Mouse (Mus musculus): ENCODE results near the gene Prpf4b.
"Not testable (repeated sequence)": the region's sequence is repeated elsewhere in the genome, so short reads cannot be mapped to it uniquely, and the experiment has no call there.

The Prpf4b gene

DNA sequence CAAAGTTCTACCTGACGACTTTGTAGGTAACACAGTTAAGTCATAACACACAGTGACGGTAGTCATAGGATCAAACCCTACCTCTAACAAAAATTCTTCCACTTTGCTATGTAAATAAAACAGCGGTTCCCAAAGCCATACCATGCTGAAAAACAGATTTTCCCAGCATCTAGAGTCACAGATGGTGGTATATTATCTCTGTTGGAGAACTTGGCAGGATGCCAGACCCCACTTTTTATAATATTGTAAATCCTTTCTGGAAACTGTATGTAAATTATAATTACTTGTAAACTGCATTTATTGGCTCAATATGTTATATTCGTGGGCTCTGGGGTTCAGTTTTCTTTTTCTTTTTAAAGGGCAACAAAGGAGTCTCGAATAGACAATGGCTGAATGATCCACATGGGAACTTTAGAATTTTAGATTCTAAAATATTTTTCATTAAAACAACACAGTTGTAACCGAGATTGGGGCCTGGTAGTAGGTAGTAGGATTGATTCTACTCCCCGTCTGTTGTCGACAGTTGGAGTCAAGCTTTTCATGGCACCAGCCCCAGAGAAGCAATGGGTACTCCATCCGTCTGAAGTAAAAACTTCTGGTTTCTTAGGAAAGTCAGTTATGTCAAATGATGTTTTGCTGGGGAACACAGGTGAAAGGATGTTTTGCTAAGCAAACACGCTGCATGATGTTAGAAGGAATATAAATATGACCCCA lies 60.0 kb downstream of the Prpf4b start:
- DNase-seq (ENCODE audit: low spot score in 2 of 2): no peak

DNA sequence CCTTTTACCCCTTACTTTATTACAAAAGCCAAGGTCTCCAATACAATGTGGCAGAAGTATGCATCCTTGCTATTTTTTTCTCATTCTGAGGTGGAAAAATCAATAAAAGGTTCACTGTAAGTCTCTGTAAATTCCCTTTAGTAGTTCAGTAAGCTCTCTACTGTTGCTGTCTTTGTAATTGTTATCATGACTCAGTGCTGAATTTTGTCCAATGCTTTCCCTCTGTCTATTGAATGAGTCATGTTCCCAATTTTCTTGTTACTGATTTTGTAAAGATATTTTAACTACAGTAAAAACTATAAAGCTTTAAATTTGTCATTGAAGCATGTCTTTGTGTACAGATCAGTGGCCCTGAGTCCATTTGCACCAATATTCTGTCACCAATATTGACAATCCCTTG lies 67.3 kb downstream of the Prpf4b start:
- no peak for DNase-seq (ENCODE audit: low spot score in 2 of 2)

DNA sequence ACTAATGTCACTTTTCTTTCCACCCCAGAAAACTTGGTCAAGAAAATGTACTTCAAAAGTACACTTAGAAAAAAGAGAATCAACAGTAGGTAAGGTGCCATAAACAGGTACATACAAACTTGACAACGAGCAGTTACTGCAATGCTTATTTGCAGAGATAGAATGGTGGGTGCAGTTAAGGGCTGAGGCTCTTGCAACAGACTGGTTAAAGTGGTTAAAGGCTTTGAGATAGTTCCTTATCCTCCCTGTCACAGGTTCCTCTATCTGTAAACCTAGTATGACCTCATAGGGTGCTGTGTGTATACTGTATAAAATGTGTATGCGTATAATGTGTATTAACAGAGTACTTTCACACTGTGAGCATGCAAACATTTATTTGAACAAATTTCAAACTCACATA lies 76.3 kb downstream of the Prpf4b start:
- DNase-seq (ENCODE audit: low spot score in 2 of 2): not testable (repeated sequence)

Data from frontal cortex, postnatal 10 days (tissue).